Comparison of ENCODE assay signal across 17 mouse cellular contexts in genomic region chr5:13979156-13979555, GRCm38 (mm10). TPM values are rescaled to one million over a fixed set of nuclear protein-coding genes. Genes with fewer than 3 reads are reported as not detected.
A peak's percentile ranks its signal among the peaks of the same experiment; 100 is the strongest.
DNase-seq lines count a peak whose midpoint lies in the region; TF ChIP-seq lines count a peak whose summit lies in the region.
"Had no signal": no experiment of that assay in that cellular context is flagged by ENCODE, and none has a peak within 500 bp of the region (broad histone marks: within the 10 kb centered on the region; RNA-seq: fewer than 3 reads in every experiment).

No protein-coding gene starts in this region.

- no peaks in the 10 kb centered on the region for H3K9me3 ChIP-seq in MEL (replicated peaks; ENCODE audit: insufficient read depth, low read length)
- H3K9me3 ChIP-seq: G1E had no signal

- H3K27ac ChIP-seq in MEL (ENCODE audit: control insufficient read depth, low read depth, low read length) = no peak overlapping the region

- no peak for TF ChIP-seq POLR2A in MEL (IDR thresholded peaks at IDR 0.05; ENCODE audit: control insufficient read depth in 1 of 2, insufficient read depth in 1 of 2, low read depth in 1 of 2, low read length in 2 of 2, poor library complexity in 1 of 2)

- no peak overlapping the region for H3K9ac ChIP-seq in MEL (ENCODE audit: control insufficient read depth, low read depth, low read length, poor library complexity, severe bottlenecking)

- no peak for TF ChIP-seq CTCF in MEL (IDR thresholded peaks at IDR 0.05 in 2 of 3, conservative IDR thresholded peaks at IDR 0.05 in 1 of 3; ENCODE audit: control insufficient read depth in 1 of 3, insufficient read depth in 1 of 3, low read depth in 2 of 3, low read length in 3 of 3, poor library complexity in 1 of 3, severe bottlenecking in 1 of 3)

- H3K36me3 ChIP-seq in MEL (ENCODE audit: control insufficient read depth in 1 of 2, insufficient read depth in 2 of 2, low read length in 2 of 2) = peaks cover 0 to 5% of the 10 kb centered on the region in 2 experiments; a peak in 2 of 4 replicates
- H3K36me3 ChIP-seq: G1E had no signal

- no peaks in the 10 kb centered on the region for H3K79me2 ChIP-seq in MEL (ENCODE audit: control insufficient read depth, insufficient read depth, low read length, poor library complexity)

- H3K27me3 ChIP-seq in MEL (ENCODE audit: control insufficient read depth in 1 of 2, insufficient read depth in 2 of 2, low read length in 2 of 2) = no peaks in the 10 kb centered on the region
- H3K27me3 ChIP-seq: CH12.LX, Patski had no signal

- no peak overlapping the region for H3K4me3 ChIP-seq in MEL (ENCODE audit: control insufficient read depth in 1 of 2, insufficient read depth in 1 of 2, low read depth in 2 of 2, low read length in 2 of 2)

- peak; percentile 59 for DNase-seq in MEL (ENCODE audit: low read depth, low spot score)
- no peak for DNase-seq in right cerebral cortex, adult 18-20 months
- DNase-seq: adrenal gland, adult 2 months; adrenal gland, adult 8-10 months; adrenal gland, postnatal 10 days; adrenal gland, postnatal 14 days; adrenal gland, postnatal 25 days; adrenal gland, postnatal 36 days; B cell, adult 2 months; cerebellum, adult 11 months; cerebellum, adult 11-12 months; cerebellum, adult 18-20 months; cerebellum, adult 2 months; cerebellum, adult 8-10 months had no signal

- no peak for TF ChIP-seq RAD21 in MEL (IDR thresholded peaks at IDR 0.05; ENCODE audit: low read depth, low read length)

- TF ChIP-seq EP300 in MEL (IDR thresholded peaks at IDR 0.05; ENCODE audit: low read depth in 1 of 2, low read length in 2 of 2) = peak; percentile 48 to 70; a peak in 3 of 4 replicates

- H3K4me1 ChIP-seq in MEL (ENCODE audit: control insufficient read depth in 1 of 2, insufficient read depth in 2 of 2, low read length in 2 of 2) = peaks cover 2% of the 10 kb centered on the region in 2 experiments; a peak in 3 of 4 replicates

TF ChIP-seq in MEL, 35 proteins besides CTCF, POLR2A, EP300 and RAD21:
- TF ChIP-seq ZKSCAN1 (IDR thresholded peaks at IDR 0.05; ENCODE audit: low read depth, low read length) = no peak
- no peak for TF ChIP-seq USF1 (IDR thresholded peaks at IDR 0.05; ENCODE audit: low read depth, low read length)
- TF ChIP-seq POLR2AphosphoS2 (IDR thresholded peaks at IDR 0.05; ENCODE audit: low read length) = no peak
- TF ChIP-seq TAL1 (IDR thresholded peaks at IDR 0.05; ENCODE audit: low read length) = no peak
- TF ChIP-seq KAT2A (conservative IDR thresholded peaks at IDR 0.05; ENCODE audit: low read depth, low read length) = no peak
- TF ChIP-seq ETS1 (IDR thresholded peaks at IDR 0.05; ENCODE audit: low read depth, low read length) = no peak; the same call in 1 of the 2 replicates
- TF ChIP-seq MAZ (IDR thresholded peaks at IDR 0.05; ENCODE audit: low read depth, low read length) = no peak
- TF ChIP-seq MEF2A (IDR thresholded peaks at IDR 0.05; ENCODE audit: extremely low read depth, insufficient replicate concordance, low read depth, low read length, poor library complexity, severe bottlenecking) = no peak
- TF ChIP-seq GATA1 (IDR thresholded peaks at IDR 0.05; ENCODE audit: low read depth, low read length) = peak; percentile 45
- no peak for TF ChIP-seq POLR2AphosphoS5 (IDR thresholded peaks at IDR 0.05; ENCODE audit: borderline replicate concordance, low read depth, low read length)
- TF ChIP-seq UBTF (IDR thresholded peaks at IDR 0.05; ENCODE audit: borderline replicate concordance, insufficient read depth, low read depth, low read length) = no peak
- TF ChIP-seq MXI1 (IDR thresholded peaks at IDR 0.05; ENCODE audit: low read depth, low read length) = no peak
- TF ChIP-seq NELFE (IDR thresholded peaks at IDR 0.05; ENCODE audit: low read depth, low read length) = no peak
- TF ChIP-seq E2F4 (IDR thresholded peaks at IDR 0.05; ENCODE audit: borderline replicate concordance, low read depth, low read length) = no peak
- TF ChIP-seq ZC3H11A (IDR thresholded peaks at IDR 0.05; ENCODE audit: low read depth, low read length) = no peak
- TF ChIP-seq NRF1 (IDR thresholded peaks at IDR 0.05; ENCODE audit: insufficient read depth, low read depth, low read length, poor library complexity, severe bottlenecking) = no peak
- no peak for TF ChIP-seq GABPA (IDR thresholded peaks at IDR 0.05; ENCODE audit: low read depth, low read length)
- TF ChIP-seq TCF12 (IDR thresholded peaks at IDR 0.05; ENCODE audit: low read depth, low read length) = peak; percentile 64; the same call in 1 of the 2 replicates
- TF ChIP-seq TBP (IDR thresholded peaks at IDR 0.05; ENCODE audit: low read depth, low read length) = no peak
- no peak for TF ChIP-seq MYC (IDR thresholded peaks at IDR 0.05; ENCODE audit: low read depth, low read length)
- 0 out of 2 replicates have a peak, but pooled peaks have one; percentile 18 for TF ChIP-seq MAX (IDR thresholded peaks at IDR 0.05; ENCODE audit: low read length)
- TF ChIP-seq USF2 (IDR thresholded peaks at IDR 0.05; ENCODE audit: borderline replicate concordance in 1 of 2, insufficient read depth in 1 of 2, low read depth in 1 of 2, low read length in 2 of 2) = no peak
- peak; percentile 45; the same call in 1 of the 2 replicates for TF ChIP-seq RCOR1 (IDR thresholded peaks at IDR 0.05; ENCODE audit: low read depth, low read length)
- no peak for TF ChIP-seq ZMIZ1 (IDR thresholded peaks at IDR 0.05; ENCODE audit: low read depth, low read length)
- no peak for TF ChIP-seq MAFK (IDR thresholded peaks at IDR 0.05; ENCODE audit: borderline replicate concordance, low read depth, low read length)
- TF ChIP-seq CHD2 (IDR thresholded peaks at IDR 0.05; ENCODE audit: low read length) = no peak
- TF ChIP-seq SMC3 (IDR thresholded peaks at IDR 0.05; ENCODE audit: low read depth, low read length) = no peak

RNA-seq across cellular contexts. Expression of gene Sema3e, which starts 45.9 kb away (rescaled TPM):
- total RNA-seq in MEL (2012; rRNA removed) = not detected in 2 replicates
- not detected for polyA plus RNA-seq in MEL (2012; ENCODE audit: insufficient read depth in 1 of 2, insufficient read length in 2 of 2, low read depth in 1 of 2, low replicate concordance in 2 of 2, missing spikeins in 1 of 2)
- total RNA-seq: CH12.LX had no signal
